Mouse (Mus musculus) stomach, embryonic 15.5 days (tissue): ENCODE measurements at regions not wholly inside any gene's neighbourhood (a gene's known extent, or its start where the extent isn't known, plus 50 kb on each side); places are given as distances from the start of the nearest gene placed in this dataset.

Experiments
- ATAC-seq: fragments of 200-750 bp; cut with Nextera tagmentation; 2 replicates; pipeline ENCODE4 v1.8.0; 2017; ENCODE audit warnings: low read depth, moderate number of reproducible peaks, moderate TSS enrichment; ENCODE audit not compliant: insufficient read depth, low FRiP score
- H3K27ac ChIP-seq: fragments of 300-500 bp; sonication (generic); 2 replicates; pipeline ENCODE4 v1.5.1; 2015; ENCODE audit warnings: mild to moderate bottlenecking, inconsistent platforms
- H3K27me3 ChIP-seq: fragments of 300-500 bp; sonication (generic); replicated peaks from 2 replicates; pipeline ENCODE4 v1.6.1; 2015; ENCODE audit warnings: inconsistent platforms
- H3K36me3 ChIP-seq: fragments of 300-500 bp; sonication (generic); 2 replicates; pipeline ENCODE4 v1.6.1; 2015; ENCODE audit warnings: inconsistent platforms
- H3K4me1 ChIP-seq: fragments of 300-500 bp; sonication (generic); 2 replicates; pipeline ENCODE4 v1.6.1; 2015; ENCODE audit warnings: inconsistent platforms
- H3K4me2 ChIP-seq: fragments of 300-500 bp; sonication (generic); 2 replicates; pipeline ENCODE4 v1.6.1; 2015; ENCODE audit warnings: mild to moderate bottlenecking, inconsistent platforms
- H3K4me3 ChIP-seq: fragments of 300-500 bp; sonication (generic); replicated peaks from 2 replicates; pipeline ENCODE4 v1.5.1; 2015; ENCODE audit warnings: inconsistent platforms
- H3K9ac ChIP-seq: fragments of 300-500 bp; sonication (generic); 2 replicates; pipeline ENCODE4 v1.6.1; 2015; ENCODE audit warnings: inconsistent platforms
- H3K9me3 ChIP-seq: fragments of 300-500 bp; sonication (generic); 2 replicates; pipeline ENCODE4 v1.6.1; 2016; ENCODE audit warnings: inconsistent platforms
- WGBS: fragments of 180-500 bp; shearing (Covaris S2); methylation state at CpG from one replicate; pipeline ENCODE4 v1.1.7; 2015; 5-methylcytosine and 5-hydroxymethylcytosine counted together

DNA sequence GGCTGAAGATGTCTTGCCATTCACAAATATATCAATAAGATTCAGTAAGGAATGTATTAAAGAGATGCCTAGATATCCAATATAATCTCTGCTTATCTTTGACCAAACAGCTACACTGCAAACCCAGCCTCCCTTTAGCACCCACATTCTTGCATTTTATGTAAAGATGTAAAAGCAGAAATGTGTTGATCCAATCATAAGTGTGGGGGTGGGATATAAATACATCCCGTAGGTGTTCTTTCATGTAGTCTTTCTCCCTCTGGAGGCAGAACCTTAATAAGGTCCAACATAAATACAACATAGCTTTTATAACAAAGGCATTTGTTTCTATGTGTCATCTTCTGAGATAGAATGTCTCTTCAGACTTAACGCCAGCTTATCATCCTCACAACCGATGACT lies 637.1 kb upstream of the Flrt2 start:
- WGBS = 78% methylated on average over 3 of the region's 3 CpGs
- Histone ChIP-seq H3K9ac (no peak overlapping the region), H3K27ac (no peak overlapping the region), H3K27me3 (no peaks in the 10 kb centered on the region), H3K4me1 (no peaks in the 10 kb centered on the region), H3K4me3 (no peak overlapping the region), H3K36me3 (no peaks in the 10 kb centered on the region), H3K4me2 (no peak overlapping the region), H3K9me3 (no peaks in the 10 kb centered on the region)
- ATAC-seq = no peak

DNA sequence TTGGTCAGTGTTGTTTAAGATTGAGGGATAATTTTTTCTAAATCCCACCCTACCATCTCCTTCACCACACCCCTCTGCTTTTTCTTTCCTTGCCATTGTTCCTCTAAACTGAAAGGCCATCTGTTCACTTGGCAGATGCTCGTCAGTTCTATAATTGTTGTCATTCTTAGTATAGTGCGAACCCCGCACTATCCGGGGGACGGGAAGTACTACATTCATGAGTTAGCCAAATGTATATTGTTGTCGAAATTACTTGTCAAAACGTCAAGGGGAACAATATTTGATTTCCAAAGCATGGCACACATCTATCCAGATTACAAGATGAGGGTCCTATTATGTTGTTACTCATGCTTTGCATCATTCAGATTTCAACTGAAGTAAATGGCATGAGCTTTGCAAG lies 635.1 kb upstream of the Flrt2 start:
- no peak overlapping the region for H3K9ac ChIP-seq
- no peak overlapping the region for H3K4me3 ChIP-seq
- no peak overlapping the region for H3K4me2 ChIP-seq
- WGBS = 78% methylated on average over 7 of the region's 7 CpGs
- no peaks in the 10 kb centered on the region for H3K4me1 ChIP-seq
- no peak for ATAC-seq
- no peaks in the 10 kb centered on the region for H3K9me3 ChIP-seq
- H3K27ac ChIP-seq = no peak overlapping the region
- no peaks in the 10 kb centered on the region for H3K27me3 ChIP-seq
- no peaks in the 10 kb centered on the region for H3K36me3 ChIP-seq

DNA sequence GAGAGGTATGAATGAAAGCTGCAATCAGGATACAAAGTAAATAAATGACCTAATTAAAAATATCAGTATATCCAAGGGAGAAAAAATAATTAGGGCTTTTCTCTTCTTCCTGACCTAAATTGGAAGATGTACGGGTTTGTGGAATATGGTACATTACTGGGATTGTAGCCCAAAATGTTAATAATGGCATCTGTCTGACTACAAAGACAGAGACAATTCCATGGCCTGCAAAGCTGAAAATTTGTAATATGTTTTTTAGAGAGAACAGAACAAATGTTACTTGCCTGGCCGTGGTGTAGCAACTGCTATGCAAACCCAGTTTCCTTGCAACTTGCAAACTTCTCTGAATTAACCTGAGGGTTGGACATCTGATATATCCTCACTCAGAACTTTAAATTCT lies 632.6 kb upstream of the Flrt2 start:
- H3K4me2 ChIP-seq = no peak overlapping the region
- no peaks in the 10 kb centered on the region for H3K36me3 ChIP-seq
- no peaks in the 10 kb centered on the region for H3K27me3 ChIP-seq
- 79% methylated on average over 2 of the region's 2 CpGs for WGBS
- H3K4me3 ChIP-seq = no peak overlapping the region
- H3K27ac ChIP-seq = no peak overlapping the region
- H3K4me1 ChIP-seq = no peaks in the 10 kb centered on the region
- no peaks in the 10 kb centered on the region for H3K9me3 ChIP-seq
- H3K9ac ChIP-seq = no peak overlapping the region
- no peak for ATAC-seq

DNA sequence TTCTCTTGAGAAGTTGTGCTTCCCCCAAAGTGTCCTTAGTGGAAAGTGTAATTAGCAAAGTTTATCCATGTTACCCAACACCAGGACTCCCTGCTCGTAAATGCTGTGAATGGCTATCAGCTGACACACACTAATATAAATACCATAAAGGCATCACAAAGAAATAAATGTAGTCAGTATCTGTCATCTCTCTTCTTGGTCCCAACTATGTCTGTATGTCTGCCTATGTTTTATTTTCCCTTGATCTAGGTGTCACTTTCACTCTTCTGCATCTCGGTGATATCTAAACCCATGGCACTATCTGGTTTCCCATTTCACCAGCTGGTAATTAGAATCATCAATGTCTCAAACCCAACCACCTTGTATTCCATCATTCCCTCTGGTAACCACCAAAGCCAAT lies 619.7 kb upstream of the Flrt2 start:
- no peaks in the 10 kb centered on the region for H3K9me3 ChIP-seq

DNA sequence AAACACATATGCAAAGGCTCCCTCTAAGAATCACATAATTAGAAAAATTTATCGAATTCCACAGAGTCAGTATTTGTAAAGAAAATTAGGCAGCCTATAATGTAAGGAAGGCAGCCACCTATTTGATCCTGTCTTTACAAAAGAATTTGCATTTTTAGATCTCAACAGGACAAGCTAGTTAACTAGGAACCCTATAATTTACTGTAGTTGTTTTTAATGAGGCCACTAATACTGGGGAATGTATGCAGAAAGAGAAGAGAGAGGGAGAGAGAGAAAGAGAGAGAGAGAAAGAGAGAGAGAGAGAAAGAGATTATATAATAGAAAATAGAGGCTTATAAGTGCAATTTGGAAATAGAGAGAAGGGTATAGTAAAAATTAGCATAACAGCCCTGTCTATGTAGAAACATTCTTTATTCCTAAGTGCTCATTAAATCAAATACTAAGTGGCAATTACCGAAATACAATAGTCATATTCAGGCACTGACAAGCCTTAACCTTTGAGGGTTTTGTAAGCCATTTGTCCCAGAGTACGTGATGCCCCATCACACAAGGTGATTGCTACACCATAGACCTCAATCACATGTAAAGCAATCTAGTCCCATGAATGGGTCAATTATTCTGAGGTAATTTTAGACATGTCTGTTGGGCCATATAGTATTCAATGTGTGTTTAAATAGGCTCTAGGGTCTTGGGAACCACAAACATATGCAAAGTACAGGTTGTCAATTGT lies 572.6 kb upstream of the Flrt2 start:
- no peak for ATAC-seq
- no peak overlapping the region for H3K27ac ChIP-seq
- H3K9ac ChIP-seq = no peak overlapping the region
- H3K4me3 ChIP-seq = no peak overlapping the region
- whole genome bisulfite sequencing = 81% methylated on average over 3 of the region's 3 CpGs
- no peaks in the 10 kb centered on the region for H3K36me3 ChIP-seq
- H3K4me1 ChIP-seq = no peaks in the 10 kb centered on the region
- H3K9me3 ChIP-seq = no peaks in the 10 kb centered on the region
- H3K27me3 ChIP-seq = no peaks in the 10 kb centered on the region
- no peak overlapping the region for H3K4me2 ChIP-seq

More for the DNA sequence above, 619.7 kb upstream of the Flrt2 start:
- Histone ChIP-seq H3K27me3 (no peaks in the 10 kb centered on the region), H3K4me1 (no peaks in the 10 kb centered on the region), H3K27ac (no peak overlapping the region), H3K36me3 (no peaks in the 10 kb centered on the region), H3K9ac (no peak overlapping the region), H3K4me3 (no peak overlapping the region), H3K4me2 (no peak overlapping the region)
- no peak for ATAC-seq
- WGBS = 78% methylated on average over 2 of the region's 2 CpGs

DNA sequence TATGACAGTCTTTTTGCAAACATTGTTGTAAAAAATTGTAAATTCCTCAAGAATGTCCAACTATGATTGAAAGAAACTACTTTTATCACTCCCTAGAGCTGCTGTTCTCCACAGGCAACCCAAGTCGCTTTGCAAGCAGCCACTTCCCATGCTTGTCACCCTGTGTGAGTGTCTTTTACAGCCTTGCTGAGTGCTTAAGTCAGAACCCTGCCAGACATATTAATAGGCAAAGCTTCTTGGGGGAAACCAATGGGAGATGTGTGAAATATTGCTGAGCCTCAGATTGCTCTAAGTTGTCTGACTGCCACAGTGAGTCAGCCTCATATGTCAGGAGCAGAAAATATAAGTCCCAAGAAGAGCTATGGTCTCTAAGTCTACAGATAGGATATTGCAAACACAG lies 559.2 kb upstream of the Flrt2 start:
- ATAC-seq = no peak

DNA sequence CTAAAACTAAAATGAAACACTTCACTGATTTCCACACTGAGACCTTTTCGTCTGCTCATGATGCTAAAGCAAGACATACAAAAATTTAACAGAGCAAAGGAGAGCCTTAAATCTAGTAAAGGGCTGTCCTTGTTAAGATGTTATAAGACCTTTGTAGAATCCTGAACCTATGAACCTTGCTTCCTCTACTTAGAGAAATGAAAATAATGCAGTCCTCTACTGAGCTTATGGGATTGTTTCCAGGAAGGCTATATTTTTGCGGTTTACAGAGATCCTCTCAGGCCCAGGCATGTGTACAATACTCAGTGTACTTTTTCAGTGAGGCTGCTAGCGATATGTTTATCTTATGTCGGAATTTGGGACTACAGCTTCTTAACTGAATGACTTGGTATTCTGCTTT lies 558.5 kb upstream of the Flrt2 start:
- Histone ChIP-seq H3K4me2 (no peak overlapping the region), H3K9ac (no peak overlapping the region), H3K9me3 (no peaks in the 10 kb centered on the region), H3K27me3 (no peaks in the 10 kb centered on the region), H3K36me3 (no peaks in the 10 kb centered on the region), H3K4me1 (no peaks in the 10 kb centered on the region), H3K4me3 (no peak overlapping the region), H3K27ac (no peak overlapping the region)
- WGBS = 56% methylated on average over 4 of the region's 4 CpGs
- no peak for ATAC-seq

More for the DNA sequence above, 559.2 kb upstream of the Flrt2 start:
- Histone ChIP-seq H3K4me1 (no peaks in the 10 kb centered on the region), H3K27ac (no peak overlapping the region), H3K27me3 (no peaks in the 10 kb centered on the region), H3K36me3 (no peaks in the 10 kb centered on the region), H3K4me2 (no peak overlapping the region), H3K4me3 (no peak overlapping the region), H3K9ac (no peak overlapping the region), H3K9me3 (no peaks in the 10 kb centered on the region)
- WGBS = 70% methylated on average over 1 of the region's 1 CpGs

DNA sequence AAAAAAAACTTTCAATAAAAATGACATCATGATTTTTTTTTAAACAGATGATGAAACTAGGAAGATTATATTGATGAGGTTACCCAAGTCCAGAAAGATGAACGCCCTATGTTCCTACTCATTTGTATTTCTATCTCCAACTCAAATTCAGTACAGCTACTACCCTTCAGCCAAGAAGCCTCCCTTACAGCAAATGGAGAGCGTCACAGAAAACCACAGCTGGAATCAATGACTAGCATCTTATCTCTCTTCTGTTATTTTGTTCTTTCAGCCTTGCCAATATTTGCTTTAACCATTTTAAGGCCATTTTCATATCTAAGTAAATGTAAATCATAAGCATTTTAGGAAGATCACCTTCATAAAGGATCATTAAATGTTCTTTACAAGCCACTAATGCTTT lies 553.9 kb upstream of the Flrt2 start:
- no peak for ATAC-seq
- Histone ChIP-seq H3K27me3 (no peaks in the 10 kb centered on the region), H3K9me3 (no peaks in the 10 kb centered on the region), H3K4me3 (no peak overlapping the region), H3K9ac (no peak overlapping the region), H3K4me2 (no peak overlapping the region), H3K4me1 (no peaks in the 10 kb centered on the region), H3K36me3 (no peaks in the 10 kb centered on the region), H3K27ac (no peak overlapping the region)
- WGBS = 56% methylated on average over 2 of the region's 2 CpGs

DNA sequence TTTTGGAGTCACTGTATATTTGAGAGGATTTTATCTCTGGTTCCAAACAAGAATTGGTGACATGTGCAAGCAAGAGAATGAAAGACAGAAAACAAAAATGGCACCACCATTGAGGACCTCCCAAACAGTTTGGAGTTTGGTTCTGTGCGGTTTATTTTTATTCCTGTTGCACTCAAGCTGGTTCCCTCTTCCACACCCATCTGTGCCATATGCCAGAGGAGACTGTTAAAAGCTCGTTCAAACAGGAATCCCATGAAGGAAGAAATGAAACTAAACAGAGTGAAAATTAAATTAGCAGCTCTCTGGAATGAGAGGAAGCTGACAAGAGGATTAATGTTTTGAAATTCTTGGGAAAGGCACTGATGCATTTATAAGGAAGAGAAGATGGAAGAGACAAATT lies 521.0 kb upstream of the Flrt2 start:
- H3K36me3 ChIP-seq = no peaks in the 10 kb centered on the region
- no peak for ATAC-seq
- no peak overlapping the region for H3K4me2 ChIP-seq
- H3K27ac ChIP-seq = no peak overlapping the region
- no peaks in the 10 kb centered on the region for H3K27me3 ChIP-seq
- H3K4me1 ChIP-seq = no peaks in the 10 kb centered on the region
- 43% methylated on average over 2 of the region's 2 CpGs for WGBS
- no peak overlapping the region for H3K9ac ChIP-seq
- no peaks in the 10 kb centered on the region for H3K9me3 ChIP-seq
- H3K4me3 ChIP-seq = no peak overlapping the region

DNA sequence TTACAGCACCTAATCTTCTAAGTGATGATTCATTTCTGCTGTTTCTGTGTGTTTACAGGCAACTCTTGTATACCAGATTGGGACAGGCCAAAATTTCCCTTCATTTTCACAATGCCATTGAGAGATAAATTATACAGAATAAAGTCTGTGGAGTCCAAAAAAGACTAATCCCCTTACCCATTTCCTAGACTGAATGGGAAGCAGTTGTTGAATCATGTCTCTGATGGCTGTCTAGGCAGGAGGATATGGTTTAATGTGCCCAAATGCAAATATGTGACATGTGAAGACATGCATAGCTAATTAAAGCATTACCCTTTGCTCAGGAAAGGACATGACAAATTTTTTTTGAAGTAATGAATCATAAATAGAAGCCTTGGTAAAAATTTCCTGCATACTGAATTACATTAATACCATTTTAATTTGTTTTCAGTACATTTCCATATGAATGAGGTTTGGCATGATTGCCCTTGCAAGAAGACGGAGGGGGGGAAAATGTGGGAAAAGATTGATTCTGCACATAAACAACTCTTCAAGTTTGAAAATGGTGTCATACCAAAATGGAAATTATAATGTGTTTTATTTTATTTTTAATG lies 518.1 kb upstream of the Flrt2 start:
- Histone ChIP-seq H3K27ac (no peak overlapping the region), H3K36me3 (no peaks in the 10 kb centered on the region), H3K4me2 (no peak overlapping the region), H3K27me3 (no peaks in the 10 kb centered on the region), H3K4me1 (no peaks in the 10 kb centered on the region), H3K9ac (no peak overlapping the region), H3K9me3 (no peaks in the 10 kb centered on the region), H3K4me3 (no peak overlapping the region)
- no peak for ATAC-seq
- WGBS = 88% methylated on average over 1 of the region's 1 CpGs

DNA sequence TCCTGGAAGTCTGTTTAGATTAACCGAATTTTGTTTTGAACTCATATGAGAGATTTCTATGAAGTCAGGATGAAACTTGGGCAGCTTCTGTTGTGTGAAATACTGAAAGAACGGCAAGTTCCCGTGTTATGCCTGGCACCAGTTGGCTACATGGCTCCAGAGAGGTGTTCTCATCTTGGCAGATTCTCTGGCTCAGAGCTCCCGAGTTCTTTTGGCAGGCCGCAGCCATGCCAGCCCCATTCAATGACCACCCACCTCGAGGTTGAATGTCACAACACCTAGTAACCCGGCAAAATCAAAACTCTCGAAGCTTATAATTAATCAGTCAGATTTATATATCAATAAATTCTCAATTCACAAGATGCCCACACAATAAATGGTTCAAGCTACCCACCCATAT lies 489.5 kb upstream of the Flrt2 start:
- ATAC-seq = no peak
- Histone ChIP-seq H3K27ac (no peak overlapping the region), H3K4me3 (no peak overlapping the region), H3K4me2 (no peak overlapping the region), H3K9ac (no peak overlapping the region), H3K9me3 (no peaks in the 10 kb centered on the region), H3K27me3 (no peaks in the 10 kb centered on the region), H3K36me3 (no peaks in the 10 kb centered on the region), H3K4me1 (no peaks in the 10 kb centered on the region)
- WGBS = 90% methylated on average over 8 of the region's 8 CpGs

DNA sequence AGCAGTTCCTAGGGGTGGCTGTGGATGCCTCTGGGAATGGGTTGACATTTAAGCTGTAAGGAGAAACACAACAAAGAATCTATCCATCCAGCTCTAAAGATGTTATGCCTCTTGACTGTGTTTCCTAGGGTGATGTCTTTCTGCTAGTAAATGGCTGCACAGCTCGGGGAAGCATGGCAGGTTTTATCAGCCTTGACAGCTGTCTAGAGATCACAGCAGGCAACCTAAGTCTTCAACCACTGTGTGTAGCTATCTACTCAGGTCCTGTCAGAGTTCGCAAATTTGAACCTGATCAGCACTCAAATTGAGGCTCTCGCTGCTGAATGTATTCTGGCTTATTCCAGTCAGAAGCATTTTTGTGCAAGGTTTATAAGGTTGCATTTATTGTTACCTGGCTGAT lies 486.9 kb upstream of the Flrt2 start:
- H3K4me2 ChIP-seq = no peak overlapping the region
- no peak overlapping the region for H3K9ac ChIP-seq
- no peak overlapping the region for H3K4me3 ChIP-seq
- no peaks in the 10 kb centered on the region for H3K27me3 ChIP-seq
- no peak for ATAC-seq
- no peaks in the 10 kb centered on the region for H3K36me3 ChIP-seq
- H3K9me3 ChIP-seq = no peaks in the 10 kb centered on the region
- H3K27ac ChIP-seq = no peak overlapping the region
- 87% methylated on average over 3 of the region's 3 CpGs for WGBS
- H3K4me1 ChIP-seq = no peaks in the 10 kb centered on the region
